Mouse (Mus musculus) c-Kit-positive CD71-positive TER-119-negative erythroid progenitor cells, embryonic 14.5 days (primary cell): ENCODE measurements around the gene Prdm16.

Experiments used
- DNase-seq: peaks from one replicate; pipeline ENCODE4 v3.0.0-alpha.2; 2013; ENCODE audit warnings: low read depth

Gene Prdm16

DNA sequence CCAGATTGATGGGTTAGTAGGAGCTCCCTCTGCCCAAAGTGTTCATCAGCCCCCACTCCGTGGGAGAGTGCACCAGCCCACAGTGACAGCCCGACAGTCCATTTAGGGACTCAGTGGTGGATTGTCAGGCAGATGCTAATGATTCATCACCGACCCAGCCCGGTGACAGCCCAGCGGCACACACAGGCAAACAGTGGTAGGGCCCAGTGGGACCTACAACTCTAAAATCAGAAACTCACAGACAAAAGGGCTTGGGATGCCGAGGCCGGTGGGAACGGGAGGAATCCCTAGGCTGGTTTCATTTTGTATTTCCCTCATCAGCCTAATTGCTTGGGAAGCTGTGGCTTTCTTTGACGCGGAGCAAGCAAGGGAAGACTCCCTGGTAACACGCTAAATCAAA lies 80.3 kb downstream of the Prdm16 start:
- DNase-seq = no peak

DNA sequence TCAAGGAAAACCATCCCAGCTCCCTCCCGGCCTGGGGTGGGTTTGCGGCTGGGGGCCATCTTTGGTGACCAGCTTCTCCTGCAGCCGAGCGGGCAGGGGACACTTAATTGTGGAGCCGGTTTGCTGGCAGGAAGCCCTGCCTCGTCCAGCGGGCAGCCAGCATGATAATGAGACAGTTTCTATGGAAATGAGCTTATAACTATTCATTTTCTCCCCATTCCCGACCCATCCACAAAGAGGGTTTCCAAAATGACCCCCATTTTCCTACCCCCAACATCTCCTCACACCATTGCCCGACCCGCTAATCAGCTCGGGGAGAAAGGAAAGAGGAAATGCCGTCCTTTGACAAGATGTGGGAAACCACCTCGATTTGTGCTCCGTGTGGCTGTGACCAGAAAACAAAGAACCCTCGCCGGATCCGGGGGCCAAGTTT lies 86.7 kb downstream of the Prdm16 start:
- DNase-seq = no peak

DNA sequence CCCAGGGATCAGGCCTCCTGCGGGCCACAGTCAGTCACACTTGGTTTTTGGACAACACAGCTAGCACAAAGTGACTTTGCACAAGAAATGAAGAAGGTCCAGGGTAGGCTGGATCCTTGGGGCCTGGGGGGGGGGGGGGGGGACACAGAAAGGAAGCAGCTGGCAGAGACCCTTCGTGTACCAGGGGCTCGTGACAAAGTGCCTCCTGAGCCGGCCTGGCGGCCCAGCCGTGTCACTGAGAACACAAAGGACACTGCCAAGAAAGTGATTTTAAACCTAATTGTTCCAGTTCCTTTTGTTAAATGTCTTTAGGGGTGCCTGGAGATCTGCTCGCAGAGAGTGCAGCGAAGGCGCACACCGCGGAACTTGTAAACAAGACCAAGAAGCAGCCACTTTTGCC lies 87.2 kb downstream of the Prdm16 start:
- DNase-seq = no peak

DNA sequence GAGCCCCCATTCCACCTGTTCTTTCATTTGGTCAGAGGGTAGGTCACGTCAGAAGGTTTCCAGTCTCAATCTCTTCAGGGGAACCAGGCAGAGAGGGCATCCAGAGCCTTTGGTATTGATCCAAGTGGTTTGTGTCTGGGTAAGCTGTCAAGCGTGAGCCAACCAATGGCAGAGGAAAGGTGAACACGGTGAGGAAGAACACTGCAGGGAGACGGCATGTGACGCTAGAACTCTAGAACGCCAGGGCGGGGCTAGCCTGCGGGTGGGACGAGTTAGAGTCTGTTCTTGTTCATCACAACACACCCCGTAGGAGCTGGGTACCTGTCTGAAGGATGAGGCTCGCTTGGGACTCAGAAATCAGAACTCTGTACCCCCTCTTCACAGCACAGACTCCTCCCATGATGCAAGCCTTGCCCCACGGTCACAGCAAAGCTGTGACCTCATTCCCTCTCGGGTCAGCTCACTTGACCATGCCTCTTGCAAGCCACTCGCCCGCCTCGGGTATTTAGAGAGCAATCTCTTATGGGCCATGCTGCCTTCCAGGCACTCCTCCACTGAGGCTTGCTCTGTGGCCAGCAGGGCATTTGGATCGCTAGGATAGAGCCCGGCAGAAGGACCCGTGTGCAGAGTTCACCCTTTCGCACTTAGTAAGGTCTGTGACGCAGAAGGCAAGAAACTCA lies 89.4 kb downstream of the Prdm16 start:
- DNase-seq = no peak

DNA sequence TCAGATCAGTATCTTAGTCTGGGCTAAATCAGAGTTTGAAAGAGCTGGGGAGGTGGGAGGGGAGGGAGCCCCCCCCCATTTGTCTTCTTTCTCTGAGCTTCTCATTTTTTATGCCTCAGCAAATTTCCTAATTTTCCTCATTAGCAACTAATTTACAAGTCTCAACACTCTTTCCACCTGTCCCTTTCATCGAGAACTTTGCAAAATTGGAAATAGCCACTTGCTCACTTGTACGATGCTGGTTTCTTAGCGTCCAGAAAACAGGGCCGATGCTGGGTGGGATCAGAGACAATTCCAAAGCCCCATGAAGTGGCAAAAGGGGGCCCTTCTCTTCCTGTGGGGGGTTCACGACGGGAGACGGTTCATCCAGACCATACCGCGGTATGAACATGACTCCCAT lies 91.4 kb downstream of the Prdm16 start:
- no peak for DNase-seq

DNA sequence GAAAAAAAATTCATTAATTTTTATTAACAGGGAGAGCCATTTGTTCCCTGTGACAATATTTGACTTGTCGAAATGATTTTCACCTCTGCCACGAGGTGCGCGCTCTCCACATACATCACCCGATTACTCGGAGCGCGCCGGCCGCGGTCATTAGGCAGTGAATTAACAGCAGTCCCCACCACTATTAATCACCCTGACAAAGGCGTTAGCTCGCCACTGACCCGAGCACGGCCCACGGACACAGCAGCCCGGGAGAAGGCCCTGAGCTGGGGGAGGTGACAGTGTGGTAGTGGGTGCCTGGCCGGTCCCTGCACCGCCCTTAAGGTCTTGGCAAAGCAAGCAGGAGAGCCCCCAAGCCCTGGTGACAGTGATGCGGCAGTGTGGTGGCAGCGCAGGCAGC lies 92.8 kb downstream of the Prdm16 start:
- DNase-seq = no peak

DNA sequence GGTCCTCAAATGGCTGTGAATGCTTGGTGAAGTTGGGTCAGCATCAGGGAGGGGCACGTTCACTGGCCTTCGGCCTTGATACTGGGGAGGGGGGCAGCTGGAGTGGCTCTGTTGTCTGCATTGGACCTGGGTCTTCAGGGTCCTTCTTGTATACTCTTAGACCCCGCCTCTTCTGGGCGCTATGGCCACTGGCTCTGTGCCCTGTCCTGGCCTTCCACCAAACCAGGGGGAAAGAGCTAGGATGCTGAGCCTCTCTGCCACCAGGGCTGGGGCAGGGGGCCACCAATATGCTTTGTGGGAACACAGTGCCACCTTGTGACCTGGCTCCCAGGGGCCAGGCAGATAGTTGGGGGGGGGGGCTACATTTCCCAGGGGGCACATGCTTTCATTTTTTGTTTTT lies 93.5 kb downstream of the Prdm16 start:
- no peak for DNase-seq

DNA sequence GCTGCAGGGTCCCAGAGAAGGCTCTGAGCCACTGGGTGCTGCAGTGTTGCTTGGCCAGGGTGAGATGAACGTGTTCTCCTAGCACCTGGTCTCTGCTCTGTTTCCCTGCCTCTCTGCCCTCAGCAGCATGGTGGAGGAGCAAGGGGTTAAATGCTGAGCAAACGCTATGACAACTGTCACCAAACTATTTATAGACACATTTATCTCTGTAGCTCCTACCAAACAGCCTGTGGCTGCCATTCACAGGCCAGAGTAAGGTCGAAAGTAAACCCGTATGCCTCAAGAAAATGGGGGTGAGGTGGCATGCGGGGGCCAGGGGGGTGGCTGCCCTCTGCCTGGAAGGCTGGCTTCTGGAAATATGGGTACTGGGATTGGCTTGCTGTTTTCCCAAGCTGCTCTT lies 94.1 kb downstream of the Prdm16 start:
- DNase-seq = peak; percentile 29

DNA sequence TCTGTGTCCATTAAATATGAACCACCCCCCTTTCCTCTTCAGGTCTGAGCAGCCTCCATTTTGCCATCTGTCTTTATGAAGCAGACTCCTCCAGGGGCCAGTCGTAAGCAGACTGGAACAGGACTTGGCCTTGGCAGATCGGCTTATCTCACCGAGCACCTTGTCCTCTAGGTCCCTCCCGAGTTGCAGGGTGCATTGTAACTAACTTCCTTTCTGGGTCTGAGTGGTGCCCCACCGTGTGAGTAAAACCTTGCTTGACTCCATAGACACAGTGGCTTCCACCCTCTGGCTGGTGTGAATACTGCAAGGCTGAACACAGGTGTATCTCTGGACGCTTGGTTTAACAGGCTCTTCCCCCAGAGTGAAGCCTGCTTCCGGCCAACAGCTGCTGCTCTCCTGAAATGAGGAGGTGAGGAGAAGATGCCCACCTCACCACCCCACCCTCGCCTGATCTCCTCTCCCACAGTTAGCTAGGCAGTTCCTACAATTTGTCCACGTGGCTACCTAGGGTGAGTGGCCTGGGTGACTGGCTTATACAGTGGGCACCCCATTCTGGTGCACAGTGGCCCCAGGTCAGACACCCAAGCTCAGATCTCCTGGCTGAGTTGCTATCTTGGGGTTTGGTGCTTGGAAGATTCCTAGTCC lies 94.9 kb downstream of the Prdm16 start:
- peak; percentile 79 for DNase-seq

DNA sequence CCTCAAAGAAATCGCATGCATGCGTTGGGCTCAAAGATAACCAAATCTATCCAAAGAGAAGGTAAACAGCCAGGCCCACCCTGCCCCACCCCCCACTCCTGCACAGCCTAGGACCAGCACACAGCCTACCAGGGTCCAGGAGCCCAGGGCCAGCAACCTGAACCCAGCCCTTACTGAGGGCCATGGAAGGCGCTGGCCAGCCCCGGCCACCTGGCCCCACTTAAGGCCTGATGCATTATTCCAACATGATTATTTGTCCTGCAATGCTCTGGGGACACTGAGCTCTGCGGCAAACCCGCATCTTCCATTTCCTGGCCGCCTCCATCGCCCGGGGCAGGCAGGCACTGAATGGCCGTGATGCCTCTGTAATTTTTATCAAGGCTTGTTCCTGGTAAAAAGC lies 96.0 kb downstream of the Prdm16 start:
- DNase-seq = no peak

DNA sequence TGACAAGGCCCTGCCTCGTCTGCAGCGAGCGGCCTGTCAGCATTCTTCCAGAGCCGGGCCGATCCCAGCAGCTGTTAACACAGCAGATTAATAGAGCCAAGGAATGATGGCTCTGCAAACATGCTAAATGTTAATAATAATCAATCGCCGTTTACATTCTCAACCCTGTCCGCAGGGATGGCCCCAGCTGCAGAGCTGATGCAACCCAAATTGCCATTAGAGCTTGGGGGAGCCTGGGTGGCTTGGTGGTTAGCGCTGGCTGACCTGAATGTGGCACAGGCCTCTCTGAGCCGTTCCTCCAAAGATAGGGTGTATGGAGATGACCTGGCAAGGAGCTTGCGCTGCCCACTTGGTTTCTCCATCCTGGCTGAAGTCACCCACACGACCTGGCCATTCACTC lies 97.0 kb downstream of the Prdm16 start:
- DNase-seq = no peak

DNA sequence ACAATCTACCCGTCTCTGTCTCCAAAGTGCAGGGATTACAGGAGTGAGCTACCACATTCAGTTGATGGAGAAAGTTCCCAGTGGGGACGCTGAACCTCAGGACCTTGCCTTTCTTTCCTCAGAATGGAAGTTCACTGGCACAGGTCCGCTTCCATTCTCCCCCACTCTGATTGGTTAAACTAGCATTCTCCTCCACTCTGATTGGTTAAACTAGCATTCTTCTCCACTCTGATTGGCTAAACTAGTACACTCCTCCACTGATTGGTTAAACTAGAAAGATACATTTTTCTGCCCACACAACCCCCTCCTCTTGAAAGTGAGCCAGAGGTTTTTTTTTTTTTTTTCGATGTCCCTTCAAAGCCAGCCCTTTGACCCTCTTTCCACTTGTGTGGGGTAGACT lies 97.9 kb downstream of the Prdm16 start:
- DNase-seq = no peak

DNA sequence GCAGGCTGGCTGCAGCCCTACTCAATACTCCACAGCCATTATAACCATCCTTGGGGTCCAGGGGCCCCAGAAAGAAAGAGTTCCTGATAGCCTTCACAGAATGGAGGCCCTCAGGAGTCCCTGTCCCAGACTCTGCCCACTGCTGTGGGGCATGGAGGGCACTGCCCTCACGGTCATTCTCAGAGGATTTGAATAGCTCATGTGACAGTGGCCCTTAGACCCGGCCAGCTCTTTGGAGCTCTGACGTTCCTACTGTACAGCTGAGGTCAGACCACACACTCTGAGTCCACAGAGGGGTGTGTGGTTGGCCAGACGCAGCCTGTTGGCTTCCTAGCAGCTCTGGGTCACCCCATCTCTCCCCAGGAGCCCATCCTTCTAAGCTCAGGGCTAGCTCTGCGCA lies 100.6 kb downstream of the Prdm16 start:
- DNase-seq = no peak

DNA sequence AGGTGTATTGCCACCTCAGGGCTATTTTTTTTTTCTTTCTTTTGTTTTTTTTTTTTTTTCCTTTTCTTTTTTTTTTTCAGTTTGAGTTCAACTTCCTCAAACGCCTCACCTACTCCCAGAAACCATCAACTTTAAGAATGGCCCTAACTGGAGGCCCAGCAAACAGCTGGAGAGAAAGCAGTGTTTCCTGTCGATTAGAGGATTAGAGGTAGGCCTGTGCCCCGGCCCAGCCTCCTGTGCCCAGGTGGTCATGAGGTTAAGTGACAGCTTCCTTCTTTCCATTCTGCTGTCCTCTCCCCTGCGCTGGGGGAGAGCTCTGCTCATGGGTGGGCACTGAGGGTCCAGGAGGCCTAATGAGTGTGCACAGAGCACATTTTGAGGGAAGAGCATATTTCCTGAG lies 105.3 kb downstream of the Prdm16 start:
- DNase-seq = no peak

DNA sequence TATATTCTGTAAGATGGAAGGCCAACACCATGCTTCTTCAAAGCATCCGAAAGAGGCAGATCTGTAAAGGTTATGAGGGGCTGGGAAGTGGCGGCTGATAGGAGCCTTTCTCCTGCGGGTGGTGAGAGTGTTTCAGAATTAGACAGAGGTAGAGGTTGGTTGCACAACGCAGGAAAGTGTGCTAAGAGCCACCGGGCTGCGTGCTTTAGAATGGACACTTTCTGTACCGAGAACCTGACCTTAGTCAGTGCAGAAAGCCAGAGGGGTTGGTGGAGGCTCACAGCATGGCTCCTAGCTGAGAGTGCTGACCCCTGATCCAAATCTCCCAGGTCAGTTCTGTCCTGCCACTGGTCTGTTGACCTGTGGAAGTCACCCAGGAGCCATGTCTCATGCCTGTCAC lies 106.3 kb downstream of the Prdm16 start:
- DNase-seq = no peak

DNA sequence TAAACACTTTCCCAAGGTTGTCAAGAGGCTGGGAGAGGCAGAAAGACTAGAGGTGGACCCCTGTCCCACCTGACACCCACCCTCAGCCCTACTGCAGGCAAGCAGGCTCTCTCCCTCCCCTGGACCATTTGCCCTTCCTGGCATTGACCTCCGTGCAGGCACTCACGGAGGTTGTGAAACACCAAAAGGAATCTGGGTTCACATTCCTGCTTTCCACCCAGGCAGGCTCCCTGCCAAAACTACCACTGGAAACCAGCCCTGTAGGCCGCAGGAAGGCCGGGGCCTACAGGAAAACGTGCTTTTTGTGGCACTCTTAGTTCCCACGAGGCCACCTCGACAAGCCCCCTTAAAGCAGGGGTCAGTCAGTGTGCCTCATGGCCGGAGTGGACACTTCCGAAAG lies 109.2 kb downstream of the Prdm16 start:
- no peak for DNase-seq

DNA sequence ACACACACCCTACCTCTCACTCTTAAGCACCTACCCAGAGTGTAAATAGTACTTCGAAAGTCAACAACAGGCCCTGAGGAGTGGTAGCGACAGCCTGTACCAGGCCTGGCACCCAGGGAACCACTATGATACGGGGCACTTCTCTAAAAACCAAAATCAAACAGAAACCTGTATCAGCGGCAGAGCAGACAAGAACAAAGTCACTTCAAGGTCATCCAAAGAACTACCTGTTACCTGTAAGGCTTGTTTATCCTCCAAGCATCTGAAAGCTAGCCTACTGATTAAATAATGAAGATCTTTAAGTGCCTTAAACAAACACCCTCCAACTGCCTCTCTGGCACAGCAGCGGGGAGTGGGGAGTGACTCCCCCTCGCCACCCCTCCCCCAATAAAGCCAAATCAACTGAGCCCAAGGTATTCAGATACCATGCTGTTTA lies 110.3 kb downstream of the Prdm16 start:
- DNase-seq = no peak

DNA sequence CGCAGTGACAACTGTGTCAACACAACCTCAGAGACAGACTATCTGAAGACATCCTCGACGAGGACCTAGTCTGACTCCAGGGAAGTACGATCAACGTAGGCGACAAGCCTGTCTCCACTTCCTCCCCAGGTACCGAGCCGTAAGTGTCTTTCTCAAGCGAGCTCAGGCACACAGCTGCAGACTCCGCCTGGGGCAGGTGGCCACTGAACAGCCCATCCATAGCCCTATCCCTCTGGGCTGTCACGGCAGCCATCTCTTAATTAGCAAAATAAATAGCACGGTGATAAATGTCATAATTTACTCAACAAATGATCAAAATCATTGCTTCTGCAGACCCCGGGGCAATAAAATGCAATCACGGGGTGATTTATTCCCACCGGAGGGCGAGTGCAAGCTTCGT lies 112.8 kb downstream of the Prdm16 start:
- DNase-seq = no peak

DNA sequence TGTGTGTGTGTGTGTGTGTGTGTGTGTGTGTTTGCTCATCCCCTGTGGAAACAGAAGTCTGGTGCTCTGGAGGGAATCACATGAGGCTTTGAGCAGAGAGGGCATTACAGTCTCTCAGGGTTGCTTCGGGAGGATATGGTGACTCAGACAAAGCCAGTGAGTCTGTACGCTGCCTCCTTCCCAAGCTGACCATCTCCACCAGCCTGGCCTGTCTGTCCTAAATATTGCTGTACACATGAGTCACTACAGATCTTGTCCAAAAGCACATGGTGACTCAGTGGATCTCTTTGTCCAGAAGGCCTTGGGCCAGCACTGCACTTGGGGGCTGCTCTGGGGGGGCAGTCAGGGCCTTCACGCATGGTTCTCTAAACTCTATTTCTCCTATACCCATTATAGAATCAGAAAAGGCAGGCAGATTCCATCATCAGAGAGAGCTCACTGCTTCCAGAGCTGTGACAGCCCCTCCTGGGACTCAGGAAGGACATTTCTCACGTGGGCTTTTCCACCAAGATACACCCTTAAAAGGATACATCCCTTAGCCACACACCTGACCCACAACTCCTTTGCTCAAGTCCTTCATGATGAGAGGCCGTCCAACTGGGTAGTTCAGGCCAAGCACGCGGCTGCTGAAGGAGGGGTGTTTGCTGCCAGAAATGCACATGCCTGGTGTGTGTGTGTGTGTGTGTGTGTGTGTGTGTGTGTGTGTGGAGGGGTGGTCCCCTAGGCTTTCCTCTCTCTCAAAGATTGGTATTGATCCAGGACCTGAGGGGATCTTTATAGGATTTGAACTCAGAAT lies 114.6 kb downstream of the Prdm16 start:
- DNase-seq = no peak

DNA sequence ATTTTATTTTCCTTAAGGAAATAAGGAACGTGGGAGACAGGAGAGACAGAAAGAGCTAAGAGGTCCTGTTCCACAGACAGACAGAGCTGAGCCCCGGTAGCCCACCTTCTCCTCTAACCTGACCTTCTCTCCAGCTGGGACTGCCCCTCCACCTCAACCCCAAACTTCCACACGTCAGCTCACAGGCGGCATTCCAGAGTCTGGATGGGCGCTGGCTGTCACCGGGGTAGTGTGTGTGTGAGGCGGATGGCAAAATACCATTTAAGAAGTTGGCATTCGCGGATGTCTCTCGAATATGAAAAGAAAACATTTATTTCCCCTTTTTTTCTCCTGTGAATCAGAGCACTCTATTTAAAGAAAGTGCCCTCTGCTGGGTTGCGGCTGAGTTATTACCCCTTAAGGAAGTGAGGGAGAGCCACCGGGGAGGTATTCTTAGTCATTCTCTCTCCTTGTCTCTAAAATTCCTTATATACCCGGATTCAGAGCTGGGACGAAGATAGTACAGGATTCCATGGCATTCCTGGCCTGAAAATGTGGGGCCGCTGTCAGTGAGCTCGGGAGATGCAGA lies 117.1 kb downstream of the Prdm16 start:
- no peak for DNase-seq

DNA sequence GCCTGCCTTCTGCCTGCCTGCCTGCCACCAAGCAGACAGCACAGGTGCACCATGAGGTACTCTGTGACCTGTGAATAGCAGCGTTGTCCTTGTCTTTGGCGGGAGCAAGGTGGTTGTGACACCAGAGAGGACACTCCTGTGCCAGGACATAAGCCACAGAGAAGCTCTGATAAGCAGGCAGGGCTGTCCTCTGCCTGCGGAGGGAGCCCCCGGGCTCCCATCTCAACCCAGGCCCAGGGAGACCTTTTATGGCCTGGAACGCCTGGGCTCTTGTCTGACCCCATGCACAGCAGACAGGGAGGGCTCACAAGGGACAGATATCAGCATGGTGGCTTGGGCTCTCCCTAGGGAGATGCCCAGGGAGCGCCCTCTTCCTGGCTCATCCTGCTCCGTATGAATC lies 118.7 kb downstream of the Prdm16 start:
- DNase-seq = no peak

DNA sequence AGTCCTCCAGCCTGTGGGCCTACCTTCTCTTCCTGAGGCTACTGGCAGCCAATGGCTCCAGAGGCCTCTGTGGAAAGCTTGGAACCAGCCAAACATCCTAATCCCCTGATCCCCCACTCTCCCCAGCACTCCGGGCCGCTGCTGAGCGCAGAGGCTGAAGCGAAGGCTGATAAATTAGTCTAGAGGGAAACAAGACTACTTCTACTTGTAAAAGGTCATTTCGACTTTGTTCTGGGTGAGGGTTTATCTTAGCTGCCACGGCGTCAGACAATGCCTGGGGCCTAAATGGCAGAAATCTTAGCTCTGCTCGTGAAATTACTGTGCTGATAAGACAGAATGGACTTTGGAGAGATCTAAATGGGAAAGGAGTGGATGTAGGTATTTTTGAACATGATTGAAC lies 120.2 kb downstream of the Prdm16 start:
- DNase-seq = no peak

DNA sequence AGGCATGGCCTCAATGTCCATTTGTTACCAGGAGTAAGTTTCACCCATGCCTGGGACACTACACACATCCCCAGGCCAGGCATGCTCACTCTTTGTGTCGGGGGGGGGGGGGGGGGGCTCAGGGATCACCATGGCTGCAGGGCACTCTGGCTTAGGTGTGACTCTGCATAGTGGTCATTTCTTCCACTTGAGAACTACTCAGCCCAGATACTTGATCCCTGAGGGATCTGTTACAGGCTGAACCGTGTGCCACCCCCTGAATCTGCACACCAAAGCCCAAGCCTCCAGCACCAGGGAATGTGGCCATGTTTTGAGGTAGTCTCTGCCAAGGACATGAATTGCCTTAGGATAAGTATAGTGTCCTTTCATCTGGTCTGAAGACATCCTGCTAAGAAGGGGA lies 123.0 kb downstream of the Prdm16 start:
- no peak for DNase-seq
